Mouse (Mus musculus) heart, postnatal 25 days (tissue): Measurements from ENCODE around the gene Copz2. TPM values are rescaled to one million over a fixed set of nuclear protein-coding genes. Genes with fewer than 3 reads are reported as not detected.
"Not testable (repeated sequence)": the region's sequence is repeated elsewhere in the genome, so short reads cannot be mapped to it uniquely, and the experiment has no call there.

Experiments used
- DNase-seq: peaks from one replicate; pipeline ENCODE4 v3.0.0; 2022; ENCODE audit warnings: low spot score
- intact Hi-C: fragments of 180-260 bp; cut with DNase I; formaldehyde crosslinking; loops from one replicate; pipeline ENCODE4 v1.15.1; 2025
- total RNA-seq, 2 experiments: library from RNA; stranded (reverse); gene quantifications; 2 replicates each; pipeline ENCODE4 v1.2.3; 2021

The Copz2 gene
- total RNA-seq, result 10 to 100 TPM; 33.4 to 37.5 TPM

GRCm38 (mm10) chr11:96849681-96850467 lies at the start of gene Copz2:
Gene Copz2, plus strand, starts transcription at chr11:96849870.
- intact Hi-C loops, result loop anchor here (2.0 kb wide), 1 partner anchor 17 kb away; no protein-coding TSS in a partner anchor
- no peak for DNase-seq

GRCm38 (mm10) chr11:96805606-96806005 lies 44.1 kb upstream of the Copz2 start:
- intact Hi-C loops, result no loop called here
- DNase-seq, result no peak

- intact Hi-C loops, result no loop called here
- DNase-seq, result no peak
These were observed 41.6 kb upstream of the Copz2 start for GRCm38 (mm10) chr11:96808066-96808465.

GRCm38 (mm10) chr11:96809562-96810235 lies 40.0 kb upstream of the Copz2 start:
- intact Hi-C loops, result no loop called here
- DNase-seq, result no peak

GRCm38 (mm10) chr11:96811188-96811587 lies 38.5 kb upstream of the Copz2 start:
- intact Hi-C loops, DNase-seq: not testable (repeated sequence)

- intact Hi-C loops, result no loop called here
These were observed 36.2 kb upstream of the Copz2 start for GRCm38 (mm10) chr11:96813455-96813854.

GRCm38 (mm10) chr11:96813920-96814319 lies 35.8 kb upstream of the Copz2 start:
- no peak for DNase-seq
- intact Hi-C loops, result no loop called here

More at GRCm38 (mm10) chr11:96813455-96813854, 36.2 kb upstream of the Copz2 start:
- DNase-seq, result no peak

GRCm38 (mm10) chr11:96814443-96814842 lies 35.2 kb upstream of the Copz2 start:
- intact Hi-C loops, result no loop called here
- no peak for DNase-seq

GRCm38 (mm10) chr11:96815895-96816294 lies 33.8 kb upstream of the Copz2 start:
- intact Hi-C loops, result no loop called here
- DNase-seq, result no peak

- intact Hi-C loops, result no loop called here
These were observed 33.2 kb upstream of the Copz2 start for GRCm38 (mm10) chr11:96816494-96816893.

GRCm38 (mm10) chr11:96816979-96817378 lies 32.7 kb upstream of the Copz2 start:
- no peak for DNase-seq
- intact Hi-C loops, result no loop called here

More at GRCm38 (mm10) chr11:96816494-96816893, 33.2 kb upstream of the Copz2 start:
- no peak for DNase-seq

- intact Hi-C loops, result no loop called here
- no peak for DNase-seq
These were observed 31.5 kb upstream of the Copz2 start for GRCm38 (mm10) chr11:96818128-96818710.

GRCm38 (mm10) chr11:96821956-96822355 lies 27.7 kb upstream of the Copz2 start:
- no peak for DNase-seq
- intact Hi-C loops, result loop anchor here (2.0 kb wide), 1 partner anchor 23 kb away; no protein-coding TSS in a partner anchor

- intact Hi-C loops, result loop anchor here (2.0 kb wide), 1 partner anchor 24 kb away; no protein-coding TSS in a partner anchor
- no peak for DNase-seq
These were observed 26.8 kb upstream of the Copz2 start for GRCm38 (mm10) chr11:96822675-96823470.

- intact Hi-C loops, result loop anchor here (2.0 kb wide), 1 partner anchor 25 kb away; no protein-coding TSS in a partner anchor
These were observed 26.2 kb upstream of the Copz2 start for GRCm38 (mm10) chr11:96823471-96823837.

GRCm38 (mm10) chr11:96823880-96824782 lies 25.5 kb upstream of the Copz2 start:
- DNase-seq, result peak; percentile 72
- intact Hi-C loops, result loop anchor here (2.0 kb wide), 2 partner anchors 25 to 37 kb away; no protein-coding TSS in a partner anchor

More at GRCm38 (mm10) chr11:96823471-96823837, 26.2 kb upstream of the Copz2 start:
- DNase-seq, result no peak

GRCm38 (mm10) chr11:96824783-96825495 lies 24.7 kb upstream of the Copz2 start:
- DNase-seq, result peak; percentile 66
- intact Hi-C loops, result loop anchor here (2.0 to 5.0 kb wide), 2 partner anchors 36 to 38 kb away; partner anchors contain the start of gene Cbx1

GRCm38 (mm10) chr11:96826481-96826880 lies 23.2 kb upstream of the Copz2 start:
- intact Hi-C loops, result loop anchor here (5.0 kb wide), 1 partner anchor 39 kb away; the partner anchor contains the start of gene Cbx1

More at GRCm38 (mm10) chr11:96826481-96826880, 23.2 kb upstream of the Copz2 start:
- no peak for DNase-seq
